Mouse (Mus musculus) G1E (cell line): Measurements from ENCODE around the gene Rreb1.

Source experiments
- CTCF ChIP-seq: IDR thresholded peaks from 2 replicates; pipeline ENCODE4 v1.5.1; 2012; ENCODE audit warnings: low read depth, low read length, inconsistent platforms, mixed read lengths
- GATA1 ChIP-seq: IDR thresholded peaks from 2 replicates; pipeline ENCODE4 v1.6.1; 2012; ENCODE audit warnings: borderline replicate concordance, low read length, inconsistent platforms, mixed read lengths
- GATA2 ChIP-seq: IDR thresholded peaks from 2 replicates; pipeline ENCODE4 v1.6.1; 2012; ENCODE audit warnings: low read depth, low read length, inconsistent platforms, borderline replicate concordance
- TAL1 ChIP-seq: conservative IDR thresholded peaks from 2 replicates; pipeline ENCODE4 v1.6.1; 2012; ENCODE audit warnings: low read depth, low read length, inconsistent platforms, mixed read lengths

GRCm38 (mm10) chr13:37912011-37912410 lies 133.8 kb downstream of the Rreb1 start:
- TF ChIP-seq GATA1 (no peak), CTCF (no peak), TAL1 (no peak), GATA2 (no peak)
